Mouse (Mus musculus) heart, postnatal 0 days (tissue): Measurements from ENCODE around the gene Tprn. TPM values are rescaled to one million over a fixed set of nuclear protein-coding genes. Genes with fewer than 3 reads are reported as not detected.

Experiments used
- ATAC-seq: fragments of 200-750 bp; cut with Nextera tagmentation; 2 replicates; pipeline ENCODE4 v1.8.0; 2017; ENCODE audit warnings: low read depth, moderate number of reproducible peaks, moderate library complexity; ENCODE audit not compliant: insufficient read depth
- DNase-seq: peaks from one replicate; pipeline ENCODE4 v3.0.0-alpha.2; 2016; ENCODE audit warnings: low spot score
- H3K27ac ChIP-seq: fragments of 300-500 bp; sonication (generic); 2 replicates; pipeline ENCODE4 v1.5.1; 2014; ENCODE audit warnings: low read depth, mild to moderate bottlenecking
- H3K27me3 ChIP-seq: fragments of 300-500 bp; sonication (generic); 2 replicates; pipeline ENCODE4 v1.6.1; 2014; ENCODE audit warnings: low read length, mixed read lengths; ENCODE audit not compliant: control insufficient read depth, insufficient read depth
- H3K36me3 ChIP-seq: fragments of 300-500 bp; sonication (generic); replicated peaks from 2 replicates; pipeline ENCODE4 v1.6.1; 2014; ENCODE audit warnings: low read length, mixed read lengths; ENCODE audit not compliant: control insufficient read depth, insufficient read depth
- H3K4me1 ChIP-seq: fragments of 300-500 bp; sonication (generic); 2 replicates; pipeline ENCODE4 v1.6.1; 2014; ENCODE audit warnings: antibody characterized with exemption; ENCODE audit not compliant: control insufficient read depth, insufficient read depth
- H3K4me2 ChIP-seq: fragments of 300-500 bp; sonication (generic); 2 replicates; pipeline ENCODE4 v1.6.1; 2014; ENCODE audit warnings: low read depth, mild to moderate bottlenecking, low read length, moderate library complexity
- H3K4me3 ChIP-seq: fragments of 300-500 bp; sonication (generic); 2 replicates; pipeline ENCODE4 v1.5.1; 2014; ENCODE audit warnings: low read depth, low read length
- H3K9ac ChIP-seq: fragments of 300-500 bp; sonication (generic); replicated peaks from 2 replicates; pipeline ENCODE4 v1.6.1; 2014; ENCODE audit warnings: low read depth, low read length, mixed read lengths
- H3K9me3 ChIP-seq: fragments of 300-500 bp; sonication (generic); replicated peaks from 2 replicates; pipeline ENCODE4 v1.6.1; 2016; ENCODE audit warnings: low read length; ENCODE audit not compliant: control insufficient read depth
- CTCF ChIP-seq: IDR thresholded peaks from 2 replicates; pipeline ENCODE4 v1.5.1; 2016; ENCODE audit warnings: antibody characterized with exemption, control low read depth, low read depth
- EP300 ChIP-seq: IDR thresholded peaks from 2 replicates; pipeline ENCODE4 v1.6.1; 2016; ENCODE audit warnings: antibody characterized with exemption, low read depth
- WGBS: fragments of 180-500 bp; shearing (Covaris S2); extraction: QIAGEN DNeasy Blood & Tissue Kit; methylation state at CpG from one replicate; pipeline ENCODE4 v1.1.7; 2014; 5-methylcytosine and 5-hydroxymethylcytosine counted together
- polyA plus RNA-seq: library from polyadenylated mRNA; unstranded; fragments of >200 nt; fragmentation: Nextera tagmentation; extraction: Ambion mirVana; gene quantifications from 2 replicates; pipeline ENCODE4 v1.2.1, GENCODE M21; 2015
- total RNA-seq: library from RNA; depleted of rRNA; stranded (reverse); fragments of >200 nt; gene quantifications from 2 replicates; pipeline ENCODE4 v1.2.3, GENCODE M21; 2014; ENCODE audit warnings: low replicate concordance

Gene Tprn
- total and polyA plus RNA-seq, 2 experiments from 2014 or later = 3.7 to 5.2 TPM

DNA sequence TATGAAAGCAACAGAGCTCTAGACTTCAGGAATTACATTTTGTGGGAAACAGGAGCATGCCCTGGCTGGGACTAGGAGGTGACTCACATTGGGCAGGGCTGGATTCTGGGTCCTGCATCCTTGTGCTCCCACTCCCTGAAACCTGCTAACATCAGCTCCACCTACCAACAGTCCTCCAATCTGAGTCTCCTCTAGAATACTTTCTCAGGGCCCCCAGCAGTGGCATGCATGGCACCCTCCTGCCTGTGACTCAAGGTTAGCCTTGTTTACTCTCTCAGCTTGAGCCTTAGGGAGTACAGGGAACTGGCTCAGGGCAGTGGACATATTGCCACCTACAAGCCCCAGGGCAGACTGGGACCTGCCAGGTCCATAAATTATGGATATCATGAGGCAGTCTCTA lies 24.3 kb upstream of the Tprn start:
- TF ChIP-seq CTCF (no peak), EP300 (no peak)
- Histone ChIP-seq H3K36me3 (no peaks in the 10 kb centered on the region), H3K4me3 (no peak overlapping the region), H3K4me2 (no peak overlapping the region), H3K9me3 (no peaks in the 10 kb centered on the region), H3K4me1 (peaks cover 7% of the 10 kb centered on the region), H3K9ac (no peak overlapping the region), H3K27ac (no peak overlapping the region), H3K27me3 (peaks cover 47% of the 10 kb centered on the region)
- no peak for ATAC-seq
- no peak for DNase-seq

DNA sequence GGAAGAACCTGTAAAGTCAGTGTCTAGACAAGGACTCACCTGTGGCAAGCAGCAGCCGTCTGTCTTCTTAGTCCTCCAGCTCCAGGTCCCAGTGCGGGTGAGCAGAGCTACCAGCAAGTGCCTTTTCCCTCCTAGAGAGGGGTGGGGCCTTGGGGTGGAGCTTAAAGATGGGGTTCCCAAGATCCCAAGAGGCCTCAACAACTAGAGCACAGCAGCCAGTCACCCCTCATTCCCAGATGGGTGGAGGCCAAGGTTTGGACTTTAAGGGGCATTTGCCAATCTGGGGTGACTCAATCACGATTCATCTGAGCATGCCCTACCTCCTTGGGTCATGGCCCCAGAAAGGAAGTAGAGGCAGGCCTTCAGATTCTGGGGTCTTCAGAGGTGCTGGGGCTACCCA lies 22.7 kb upstream of the Tprn start:
- no peak overlapping the region for H3K4me3 ChIP-seq
- TF ChIP-seq EP300 (no peak), CTCF (no peak)
- H3K27ac ChIP-seq = no peak overlapping the region
- DNase-seq = no peak
- H3K36me3 ChIP-seq = no peaks in the 10 kb centered on the region
- H3K9me3 ChIP-seq = no peaks in the 10 kb centered on the region
- WGBS = 77% methylated on average over 3 of the region's 3 CpGs
- peaks cover 7% of the 10 kb centered on the region for H3K4me1 ChIP-seq
- no peak overlapping the region for H3K9ac ChIP-seq
- peaks cover 51% of the 10 kb centered on the region for H3K27me3 ChIP-seq
- no peak overlapping the region for H3K4me2 ChIP-seq
- ATAC-seq = no peak

DNA sequence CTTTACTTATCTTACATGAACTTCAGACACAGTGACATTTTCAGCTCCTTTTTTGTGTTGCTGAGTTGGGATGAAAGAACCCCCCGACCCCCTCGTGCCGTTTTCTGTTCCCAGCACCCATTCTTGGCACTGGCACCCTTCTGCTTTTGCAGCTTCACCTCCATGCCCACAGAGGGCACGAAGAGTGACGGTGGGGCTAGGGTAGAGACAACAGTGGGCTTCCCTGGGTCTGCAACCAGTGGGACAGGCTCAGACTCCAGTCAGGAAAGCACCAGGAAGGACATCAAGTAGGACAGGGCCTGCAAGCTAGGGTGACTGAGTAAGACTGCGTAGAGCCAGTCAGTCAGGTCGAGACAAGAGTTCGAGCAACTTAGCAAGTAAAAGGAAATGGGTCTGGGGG lies 22.1 kb upstream of the Tprn start:
- no peak for DNase-seq
- no peaks in the 10 kb centered on the region for H3K9me3 ChIP-seq
- no peaks in the 10 kb centered on the region for H3K36me3 ChIP-seq
- no peak for TF ChIP-seq EP300
- TF ChIP-seq CTCF = no peak
- 58% methylated on average over 8 of the region's 8 CpGs for WGBS
- no peak for ATAC-seq
- no peak overlapping the region for H3K9ac ChIP-seq
- peak overlapping the region; percentile 57 for H3K4me2 ChIP-seq
- peaks cover 47% of the 10 kb centered on the region for H3K27me3 ChIP-seq
- peak overlapping the region; percentile 36; the same call in 1 of the 2 replicates for H3K4me3 ChIP-seq
- peaks cover 7% of the 10 kb centered on the region for H3K4me1 ChIP-seq
- no peak overlapping the region for H3K27ac ChIP-seq

DNA sequence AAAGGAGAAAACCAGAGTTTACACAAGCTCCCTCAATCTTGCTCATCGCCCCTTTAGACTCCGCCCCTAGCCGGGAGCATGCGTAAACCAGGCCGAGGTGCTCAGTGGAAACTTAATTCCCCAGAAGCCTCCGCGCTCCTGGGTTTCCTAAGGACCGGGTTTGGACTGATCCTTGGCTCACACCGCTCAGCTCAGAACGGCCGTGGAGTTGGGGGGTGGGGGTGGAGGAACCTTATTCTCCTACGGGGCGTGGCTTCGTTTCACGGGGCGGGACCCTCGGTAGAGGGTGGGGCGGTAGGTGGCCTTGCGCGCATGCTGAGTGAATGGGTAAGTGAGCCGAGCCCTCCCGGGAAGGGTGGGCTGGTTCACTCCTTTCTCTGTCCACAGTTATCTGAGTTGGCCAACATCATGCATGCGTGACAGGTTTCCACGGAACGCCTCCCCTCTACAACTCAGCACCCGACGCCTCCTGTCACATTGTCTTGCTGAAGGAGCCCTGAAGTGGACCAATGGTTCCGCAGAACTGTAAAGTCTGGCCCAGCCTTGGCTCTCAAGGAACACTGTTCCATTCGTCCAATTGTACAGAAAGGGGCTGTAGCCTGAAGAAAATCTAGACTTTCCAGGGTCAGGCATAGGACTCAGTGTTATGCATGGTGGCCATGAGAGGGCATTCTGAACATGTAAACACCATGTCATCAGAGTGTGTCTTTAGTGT lies 21.5 kb upstream of the Tprn start:
- H3K4me3 ChIP-seq = peak overlapping the region; percentile 36
- ATAC-seq (peak; percentile 56), DNase-seq (peak; percentile 47)
- H3K9ac ChIP-seq = no peak overlapping the region; the same call in 1 of the 2 replicates
- H3K9me3 ChIP-seq = no peaks in the 10 kb centered on the region
- H3K27ac ChIP-seq = no peak overlapping the region
- TF ChIP-seq EP300 (no peak), CTCF (no peak)
- WGBS = 2% methylated on average over 29 of the region's 29 CpGs
- H3K27me3 ChIP-seq = peaks cover 47% of the 10 kb centered on the region
- H3K4me1 ChIP-seq = peaks cover 7% of the 10 kb centered on the region
- no peaks in the 10 kb centered on the region for H3K36me3 ChIP-seq
- peak overlapping the region; percentile 57 for H3K4me2 ChIP-seq

DNA sequence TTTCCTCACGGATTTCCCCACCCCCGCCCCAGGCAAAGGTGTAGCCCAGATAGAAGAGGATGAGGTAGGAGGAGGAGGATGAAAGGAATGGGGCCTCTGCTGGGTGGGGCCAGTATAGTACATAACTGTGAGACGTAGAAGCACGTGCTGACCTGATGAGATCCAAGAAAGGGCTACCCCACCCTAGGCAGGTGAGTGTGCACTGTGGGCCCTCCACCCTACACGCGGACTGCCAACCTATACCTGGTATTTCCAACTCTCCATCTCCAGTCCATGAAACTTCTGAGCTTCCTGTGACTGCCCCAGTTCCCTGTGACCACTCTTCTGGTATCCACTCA lies 21.0 kb upstream of the Tprn start:
- Histone ChIP-seq H3K4me2 (peak overlapping the region; percentile 66), H3K27me3 (peaks cover 43% of the 10 kb centered on the region), H3K4me3 (peak overlapping the region; percentile 41), H3K27ac (no peak overlapping the region), H3K36me3 (no peaks in the 10 kb centered on the region), H3K9me3 (no peaks in the 10 kb centered on the region), H3K9ac (no peak overlapping the region), H3K4me1 (peaks cover 7% of the 10 kb centered on the region)
- ATAC-seq (0 out of 2 replicates have a peak, but pooled peaks have one; percentile 7), DNase-seq (no peak)
- TF ChIP-seq EP300 (no peak), CTCF (no peak)
- 24% methylated on average over 6 of the region's 6 CpGs for WGBS

DNA sequence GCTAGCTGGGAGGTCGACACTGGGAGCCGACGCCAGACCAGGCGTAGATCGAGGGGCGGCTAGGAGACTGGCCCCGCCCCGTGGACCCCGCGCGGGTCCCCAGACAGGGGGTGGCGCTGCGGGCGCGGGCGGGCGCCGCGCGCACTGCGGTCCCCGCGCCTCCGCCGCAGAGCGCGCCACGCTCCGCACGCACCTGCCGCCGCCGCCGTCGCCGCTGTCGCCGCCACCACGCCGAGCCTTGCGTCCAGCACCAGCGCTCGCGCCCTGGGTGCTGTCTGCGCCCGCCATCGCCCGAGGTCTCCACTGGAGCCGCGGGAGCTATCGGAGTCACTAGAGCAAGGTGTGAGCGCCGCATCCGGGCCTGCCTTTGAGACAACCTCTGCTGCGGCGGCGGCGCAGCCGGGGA lies 20.3 kb upstream of the Tprn start, which contains the start of the genes Rnf208 and Cysrt1:
Gene Rnf208, plus strand, starts transcription at position 155 of the 406 bp plus-strand sequence.
Gene Cysrt1, minus strand, starts transcription at position 352 of the 406 bp plus-strand sequence.
- Histone ChIP-seq H3K4me2 (peak within 1 kb of the TSS; percentile 66), H3K36me3 (no peaks in the 10 kb centered on the region), H3K9me3 (no peaks in the 10 kb centered on the region), H3K27me3 (peaks cover 43% of the 10 kb centered on the region), H3K27ac (no peak within 1 kb of the TSS), H3K9ac (0 out of 2 replicates have a peak within 1 kb of the TSS, but pooled peaks have one; percentile 7), H3K4me1 (peaks cover 7% of the 10 kb centered on the region), H3K4me3 (peak within 1 kb of the TSS; percentile 41)
- WGBS = under 1% methylated on average over 16 of the region's 59 CpGs
- no peak for ATAC-seq
- no peak for DNase-seq
- TF ChIP-seq CTCF (no peak), EP300 (no peak)
